Mouse (Mus musculus): ENCODE measurements around the gene Dgka.
A peak's percentile ranks its signal among the peaks of the same experiment; 100 is the strongest.

Dgka gene

GRCm38 (mm10) chr10:128744680-128745601 lies at the start of gene Dgka:
Dgka (minus strand) TSS chr10:128744855.
- DNase-seq (ENCODE audit: low read depth), result no peak

DNA sequence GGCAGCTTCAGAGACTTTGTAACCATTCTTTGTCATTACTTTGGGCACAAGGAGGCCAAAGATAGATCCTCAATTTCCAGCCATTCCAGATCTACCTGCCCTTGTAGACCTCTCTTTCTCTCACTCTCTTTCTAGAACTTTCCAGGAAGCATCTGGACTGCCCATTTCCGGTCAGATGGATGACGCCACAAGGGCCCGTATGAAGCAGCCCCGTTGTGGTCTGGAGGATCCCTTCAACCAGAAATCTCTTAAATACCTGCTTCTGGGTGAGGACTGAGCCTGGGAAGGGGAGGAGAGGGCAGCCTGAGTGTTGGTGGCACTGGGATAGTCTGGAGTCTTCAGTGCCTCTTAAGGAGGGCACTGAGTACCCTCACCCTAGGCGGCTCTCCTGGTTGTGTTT lies 49.7 kb upstream of the Dgka start:
- DNase-seq (ENCODE audit: low read depth), result no peak

DNA sequence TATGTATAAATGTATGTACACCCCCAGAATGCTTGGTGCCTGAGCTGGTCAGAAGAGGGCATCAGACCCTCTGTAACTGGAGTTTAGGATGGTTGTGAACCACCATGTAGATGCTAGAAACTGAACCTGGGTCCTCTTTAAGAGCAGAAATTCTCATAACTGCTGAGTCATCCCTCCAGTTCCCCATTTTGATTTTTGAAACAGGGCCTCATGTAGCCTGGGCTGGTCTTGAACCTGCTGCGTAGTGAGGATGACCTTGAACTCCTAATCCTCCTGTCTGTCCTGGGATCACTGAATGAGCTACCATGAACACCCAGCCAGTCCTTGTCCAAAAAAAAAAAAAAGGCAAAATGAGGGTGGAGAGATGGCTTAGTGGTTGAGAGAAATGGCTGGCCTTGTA lies 48.6 kb upstream of the Dgka start:
- DNase-seq (ENCODE audit: low read depth), result no peak

GRCm38 (mm10) chr10:128792041-128792440 lies 47.4 kb upstream of the Dgka start:
- no peak for DNase-seq (ENCODE audit: low read depth)

GRCm38 (mm10) chr10:128790398-128791124 lies 45.9 kb upstream of the Dgka start, which contains the start of gene Mmp19:
Mmp19 (plus strand) TSS chr10:128790910.
- DNase-seq (ENCODE audit: low read depth), result no peak

GRCm38 (mm10) chr10:128780200-128780599 lies 35.5 kb upstream of the Dgka start:
- DNase-seq (ENCODE audit: low read depth), result no peak

DNA sequence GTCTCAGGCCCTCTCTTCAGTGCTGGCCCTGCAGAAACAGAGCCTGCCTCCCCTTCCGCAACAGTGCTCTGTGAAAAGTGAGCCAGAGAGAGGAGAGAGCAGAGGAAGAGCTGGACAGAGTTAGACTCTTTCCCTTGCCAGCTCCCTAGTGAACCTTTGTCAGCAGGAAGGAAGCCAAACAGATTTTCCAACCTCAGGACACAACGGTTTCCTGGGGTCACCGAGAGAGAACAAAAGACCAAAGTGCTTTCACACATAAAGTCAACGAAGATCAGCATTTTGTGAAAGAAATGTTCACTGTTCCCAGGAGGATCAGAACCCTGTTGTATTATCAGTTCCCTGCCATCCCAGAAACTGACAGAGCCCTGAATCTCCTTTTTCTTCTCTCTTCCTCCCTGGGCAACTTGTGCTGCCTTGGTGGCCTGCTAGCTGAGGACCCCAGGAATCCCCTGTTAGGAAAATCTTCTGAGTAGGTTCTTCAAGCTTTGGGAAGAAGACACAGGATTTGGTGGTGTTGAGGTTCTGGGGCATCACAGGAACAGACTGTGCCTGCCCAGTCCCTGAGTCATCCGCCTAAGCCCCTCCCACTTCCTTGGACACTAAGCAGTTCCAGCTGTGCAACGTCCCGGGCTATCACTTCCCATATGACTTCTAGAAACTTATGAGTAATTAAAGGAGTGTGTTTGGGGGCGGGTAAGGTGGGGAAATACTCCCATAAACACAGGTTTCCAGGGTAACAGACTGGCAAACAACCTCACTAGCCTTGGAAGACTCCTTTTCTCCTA lies 34.5 kb upstream of the Dgka start:
- DNase-seq (ENCODE audit: low read depth), result peak; percentile 85

- DNase-seq (ENCODE audit: low read depth), result no peak
Measured at GRCm38 (mm10) chr10:128778441-128778840, 33.8 kb upstream of the Dgka start.

- no peak for DNase-seq (ENCODE audit: low read depth)
Measured at GRCm38 (mm10) chr10:128773685-128774084, 29.0 kb upstream of the Dgka start.

GRCm38 (mm10) chr10:128772895-128773294 lies 28.2 kb upstream of the Dgka start:
- DNase-seq (ENCODE audit: low read depth), result no peak

DNA sequence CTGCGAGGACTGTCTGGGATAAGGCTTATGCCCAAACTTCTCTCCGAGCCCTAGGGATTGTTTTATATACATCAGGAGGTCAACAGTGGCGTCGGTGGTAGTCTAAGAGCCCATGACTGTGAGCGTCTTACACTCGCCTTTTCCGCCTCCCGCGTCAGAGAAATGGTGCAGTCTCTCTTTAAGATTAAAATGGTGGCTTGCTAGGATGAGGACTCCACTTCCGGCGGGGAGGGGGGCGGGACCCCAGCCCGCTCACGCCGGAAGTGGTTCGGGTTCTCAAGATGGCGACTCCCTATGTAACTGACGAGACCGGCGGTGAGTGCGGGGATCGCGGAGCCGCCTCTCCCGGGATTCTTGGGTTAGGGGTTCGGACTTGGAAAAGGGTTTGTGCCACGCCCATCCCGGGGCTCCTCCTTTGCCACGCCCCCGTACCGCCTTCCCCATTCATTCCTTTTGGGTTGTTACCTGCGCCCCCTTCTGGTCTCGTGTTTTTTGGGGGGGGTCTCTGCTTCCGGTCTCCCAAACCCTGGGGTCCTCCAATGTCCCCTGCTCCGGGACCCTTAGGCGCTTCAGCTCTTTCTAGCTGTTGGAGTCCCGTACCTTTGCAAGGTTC lies 3.7 kb upstream of the Dgka start:
- DNase-seq (ENCODE audit: low read depth), result peak; percentile 84

DNA sequence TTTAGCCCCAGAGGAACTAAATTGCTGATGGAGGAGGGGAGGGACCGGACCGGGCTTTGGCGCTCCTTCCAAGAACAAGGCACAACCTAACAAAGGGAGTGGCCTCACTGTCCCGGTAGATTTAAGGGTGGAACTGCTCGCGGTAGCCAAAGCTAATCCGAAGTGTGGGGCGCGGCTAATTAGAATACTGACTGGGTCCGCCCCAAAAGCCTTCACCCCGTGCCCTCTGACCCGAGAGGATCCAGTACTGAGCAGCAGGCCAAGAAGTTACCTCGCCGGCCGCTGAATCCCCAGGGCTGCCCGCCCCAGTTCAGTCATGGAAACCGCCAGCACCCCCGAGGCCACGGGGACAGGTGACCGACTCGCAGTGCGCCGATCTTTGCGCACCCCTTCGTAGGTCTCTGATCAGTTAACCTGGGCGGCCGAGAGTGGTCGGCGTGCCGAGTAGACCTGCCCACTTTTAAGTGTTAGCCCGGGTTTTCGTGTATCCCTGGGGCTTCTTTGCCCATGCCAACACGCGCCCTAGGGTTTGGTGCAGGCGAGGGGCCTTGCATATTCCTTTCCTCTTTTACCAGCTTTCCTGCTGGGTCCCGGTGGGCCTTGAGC lies 3.1 kb upstream of the Dgka start, which contains the start of gene Pym1:
Pym1 (plus strand) TSS at position 244 of the 606 bp plus-strand sequence.
- DNase-seq (ENCODE audit: low read depth), result peak; percentile 73

DNA sequence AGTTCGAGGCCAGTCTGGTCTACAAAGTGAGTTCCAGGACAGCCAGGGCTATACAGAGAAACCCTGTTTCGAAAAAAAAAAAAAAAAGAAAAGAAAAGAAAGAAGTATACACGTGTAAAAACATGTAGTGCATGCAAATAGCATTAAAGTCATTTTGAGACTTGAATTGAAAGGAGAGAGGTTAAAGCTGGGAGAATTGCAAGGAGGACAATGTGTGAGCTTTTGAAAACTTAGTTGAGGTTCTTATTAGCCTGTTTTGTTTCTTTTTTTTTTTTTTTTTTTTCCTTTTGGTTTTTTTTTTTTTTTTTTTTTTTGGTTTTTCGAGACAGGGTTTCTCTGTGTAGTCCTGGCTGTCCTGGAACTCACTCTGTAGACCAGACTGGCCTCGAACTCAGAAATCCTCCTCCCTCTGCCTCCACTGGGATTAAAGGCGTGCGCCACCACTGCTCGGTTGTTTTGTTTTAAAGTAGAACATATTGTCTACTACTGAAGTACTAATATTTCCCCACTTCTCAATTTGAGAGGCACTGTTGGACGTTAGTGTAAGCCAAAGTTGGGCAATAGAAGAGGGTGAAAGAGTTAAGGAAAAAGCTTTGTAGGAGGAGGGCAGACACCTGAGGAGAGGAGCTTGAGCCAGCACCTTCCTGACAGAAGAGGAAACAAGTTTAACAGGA lies 2.5 kb upstream of the Dgka start:
- DNase-seq (ENCODE audit: low read depth), result no peak

- no peak for DNase-seq (ENCODE audit: low read depth)
Measured at GRCm38 (mm10) chr10:128745946-128746613, 1.4 kb upstream of the Dgka start.

GRCm38 (mm10) chr10:128744211-128744610 lies 444 bp downstream of the Dgka start:
- no peak for DNase-seq (ENCODE audit: low read depth)

GRCm38 (mm10) chr10:128743791-128744191 lies 864 bp downstream of the Dgka start:
- DNase-seq (ENCODE audit: low read depth), result no peak

- no peak for DNase-seq (ENCODE audit: low read depth)
Measured at GRCm38 (mm10) chr10:128743235-128743634, 1.4 kb downstream of the Dgka start.

GRCm38 (mm10) chr10:128742616-128743015 lies 2.0 kb downstream of the Dgka start:
- no peak for DNase-seq (ENCODE audit: low read depth)

DNA sequence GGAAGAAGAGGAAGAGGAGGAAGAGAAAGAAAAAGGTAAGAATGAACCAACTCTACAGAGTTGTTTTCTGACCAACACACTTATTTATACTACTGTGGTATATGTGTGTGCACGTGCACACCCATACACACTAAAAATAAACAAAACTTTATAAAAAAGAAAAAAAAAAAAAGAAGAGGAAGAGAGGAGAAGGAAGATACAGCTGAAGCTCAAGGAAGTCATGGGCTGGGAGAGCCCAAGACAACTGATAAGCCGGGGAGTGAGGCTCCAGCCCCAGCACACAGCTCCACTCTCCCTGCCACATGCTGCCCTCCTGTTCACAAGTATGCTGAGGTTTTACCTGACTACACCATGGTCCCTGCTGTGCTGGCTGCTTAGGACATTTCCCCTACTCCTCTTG lies 4.4 kb downstream of the Dgka start:
- no peak for DNase-seq (ENCODE audit: low read depth)

DNA sequence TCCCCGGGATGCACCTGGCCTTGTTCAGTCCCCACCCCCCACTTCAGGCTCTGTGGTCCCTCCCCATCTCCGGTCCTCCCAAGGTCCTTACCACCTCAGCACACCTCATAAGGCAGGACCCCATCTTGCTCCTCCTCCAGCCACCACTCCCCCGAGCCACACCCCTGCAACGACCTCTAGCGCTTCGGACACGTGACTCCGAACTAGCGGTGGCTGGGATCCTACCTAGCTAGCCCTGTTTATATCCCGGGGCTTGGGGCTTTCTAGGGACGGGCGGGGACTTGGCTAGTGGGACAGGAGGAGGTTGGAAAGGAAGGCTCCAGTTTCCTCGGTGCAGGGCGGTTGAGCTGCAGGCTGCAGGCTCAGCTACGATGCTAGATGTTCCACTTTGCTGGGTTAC lies 7.2 kb downstream of the Dgka start:
- no peak for DNase-seq (ENCODE audit: low read depth)
